Mouse (Mus musculus): Measurements from ENCODE around the gene Srsf2. TPM values are rescaled to one million over a fixed set of nuclear protein-coding genes. Genes with fewer than 3 reads are reported as not detected.

The Srsf2 gene
- polyA plus RNA-seq, 1 experiment, result 275 TPM

DNA sequence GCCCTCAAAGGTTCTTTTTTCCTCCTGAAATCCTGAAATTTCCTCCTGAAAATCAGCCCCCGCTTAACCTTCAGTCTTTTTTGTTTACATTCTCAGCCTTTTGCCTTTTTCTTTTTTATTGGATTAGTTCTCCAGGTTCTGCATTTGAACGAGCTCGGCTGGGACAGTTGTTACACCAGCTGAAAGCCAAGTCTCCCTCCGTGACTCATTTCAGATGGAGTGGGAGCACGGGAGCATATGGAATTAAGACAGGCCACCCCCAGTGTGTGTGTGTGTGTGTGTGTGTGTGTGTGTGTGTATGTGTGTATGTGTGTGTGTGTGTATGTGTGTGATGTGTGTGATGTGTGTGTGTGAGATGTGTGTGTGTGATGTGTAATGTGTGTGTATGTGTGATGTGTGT, 28.5 kb upstream of the Srsf2 start:
- Histone ChIP-seq H3K4me1 (ENCODE audit: control insufficient read depth, insufficient read depth, low read length) (no peaks in the 10 kb centered on the region), H3K27ac (ENCODE audit: insufficient read depth, low read length) (no peak overlapping the region)
- TF ChIP-seq CTCF (IDR thresholded peaks at IDR 0.05; ENCODE audit: extremely low read depth, insufficient read depth, low read length) (no peak), POLR2A (IDR thresholded peaks at IDR 0.05; ENCODE audit: extremely low read depth, insufficient read depth, low read length) (no peak)

DNA sequence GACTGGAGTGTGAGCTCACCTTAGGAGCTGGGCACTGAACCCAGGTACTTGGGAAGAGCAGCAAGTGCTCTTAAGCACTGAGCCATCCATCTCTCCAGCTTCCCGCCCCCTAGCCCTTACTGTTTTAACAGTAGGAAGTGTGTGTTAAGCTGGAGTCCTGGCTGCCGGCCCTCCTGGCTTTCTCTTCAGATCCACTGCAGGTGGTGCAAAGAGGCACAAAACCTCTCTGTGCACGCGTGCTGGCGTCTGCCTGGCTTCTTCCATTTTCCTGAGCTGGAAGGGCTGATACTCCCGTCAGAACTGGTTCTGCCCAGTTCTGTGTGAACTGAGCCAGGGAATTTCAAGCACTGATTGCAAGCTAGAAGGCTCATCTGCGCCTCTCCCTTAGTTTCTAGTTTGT, 27.9 kb upstream of the Srsf2 start:
- TF ChIP-seq CTCF (IDR thresholded peaks at IDR 0.05; ENCODE audit: extremely low read depth, insufficient read depth, low read length) (no peak), POLR2A (IDR thresholded peaks at IDR 0.05; ENCODE audit: extremely low read depth, insufficient read depth, low read length) (no peak)
- H3K4me3 ChIP-seq (ENCODE audit: insufficient read depth, low read length), result no peak overlapping the region
- no peaks in the 10 kb centered on the region for H3K4me1 ChIP-seq (ENCODE audit: control insufficient read depth, insufficient read depth, low read length)
- H3K27ac ChIP-seq (ENCODE audit: insufficient read depth, low read length), result no peak overlapping the region

More for the DNA sequence above, 28.5 kb upstream of the Srsf2 start:
- no peak overlapping the region for H3K4me3 ChIP-seq (ENCODE audit: insufficient read depth, low read length)

DNA sequence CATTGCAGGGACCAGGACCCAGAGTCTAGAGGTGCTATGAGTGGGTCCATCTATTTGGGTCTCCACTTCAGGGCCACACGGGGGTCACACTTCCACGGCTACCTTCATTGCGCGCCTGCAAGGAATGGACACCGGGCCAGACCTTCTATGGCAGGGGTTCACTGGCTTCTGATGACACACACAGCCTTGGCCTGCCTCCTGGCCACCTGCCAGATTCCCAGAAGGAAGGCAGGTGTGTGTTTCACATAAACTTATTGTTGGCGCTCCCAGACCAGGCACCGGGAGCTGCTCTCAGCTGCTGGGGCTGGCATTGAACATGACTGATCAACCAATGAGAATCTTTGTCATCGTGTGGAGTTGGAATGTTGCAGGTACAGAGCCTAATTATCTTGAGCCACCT, 25.6 kb upstream of the Srsf2 start:
- no peak for TF ChIP-seq CTCF (IDR thresholded peaks at IDR 0.05; ENCODE audit: extremely low read depth, insufficient read depth, low read length)
- no peak for TF ChIP-seq POLR2A (IDR thresholded peaks at IDR 0.05; ENCODE audit: extremely low read depth, insufficient read depth, low read length)
- no peak overlapping the region for H3K4me3 ChIP-seq (ENCODE audit: insufficient read depth, low read length)
- H3K27ac ChIP-seq (ENCODE audit: insufficient read depth, low read length), result no peak overlapping the region
- H3K4me1 ChIP-seq (ENCODE audit: control insufficient read depth, insufficient read depth, low read length), result no peaks in the 10 kb centered on the region

DNA sequence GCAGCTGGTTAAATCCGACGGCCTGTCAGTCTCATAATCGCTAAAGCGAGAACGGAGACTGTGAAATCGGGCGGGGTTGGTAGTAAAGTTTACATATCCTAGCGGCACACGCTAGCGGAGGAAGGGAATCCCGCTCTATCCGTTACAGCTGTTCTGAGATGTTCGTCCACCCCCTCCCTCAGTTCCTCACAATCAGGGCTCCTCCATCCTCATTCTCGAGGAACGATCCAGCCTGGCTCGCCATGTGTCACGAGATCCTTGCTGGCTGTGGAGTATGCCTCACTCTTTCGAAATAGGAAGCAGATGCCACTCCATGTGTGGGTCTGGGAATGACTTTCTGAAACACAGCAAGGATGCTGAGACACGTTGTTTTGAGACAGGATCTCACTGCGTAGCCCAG, 21.1 kb upstream of the Srsf2 start:
- Histone ChIP-seq H3K4me1 (ENCODE audit: control insufficient read depth, insufficient read depth, low read length) (no peaks in the 10 kb centered on the region), H3K27ac (ENCODE audit: insufficient read depth, low read length) (no peak overlapping the region), H3K4me3 (ENCODE audit: insufficient read depth, low read length) (no peak overlapping the region)
- TF ChIP-seq POLR2A (IDR thresholded peaks at IDR 0.05; ENCODE audit: extremely low read depth, insufficient read depth, low read length) (no peak), CTCF (IDR thresholded peaks at IDR 0.05; ENCODE audit: extremely low read depth, insufficient read depth, low read length) (no peak)

DNA sequence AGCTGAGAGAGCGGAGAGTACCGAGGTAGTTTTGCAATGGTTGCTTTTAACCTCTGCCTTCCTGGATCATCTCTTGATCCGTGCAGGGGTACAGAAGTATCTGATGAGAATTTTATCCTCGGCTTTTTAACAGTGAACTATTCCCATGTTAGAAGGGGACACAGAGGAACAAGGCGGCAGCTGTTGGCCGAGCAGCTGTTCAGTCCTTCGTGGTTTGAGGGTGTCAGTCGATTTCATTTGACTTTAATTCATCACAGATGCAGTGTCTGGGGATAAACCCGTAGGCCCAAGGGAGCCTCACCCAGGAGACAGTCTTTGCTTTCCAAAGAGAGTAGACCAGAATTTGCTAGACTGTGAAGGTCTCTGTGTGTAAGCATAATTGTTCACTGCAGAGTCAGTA, 18.6 kb upstream of the Srsf2 start:
- Histone ChIP-seq H3K4me1 (ENCODE audit: control insufficient read depth, insufficient read depth, low read length) (no peaks in the 10 kb centered on the region), H3K27ac (ENCODE audit: insufficient read depth, low read length) (no peak overlapping the region), H3K4me3 (ENCODE audit: insufficient read depth, low read length) (no peak overlapping the region)
- TF ChIP-seq POLR2A (IDR thresholded peaks at IDR 0.05; ENCODE audit: extremely low read depth, insufficient read depth, low read length) (no peak), CTCF (IDR thresholded peaks at IDR 0.05; ENCODE audit: extremely low read depth, insufficient read depth, low read length) (no peak)

DNA sequence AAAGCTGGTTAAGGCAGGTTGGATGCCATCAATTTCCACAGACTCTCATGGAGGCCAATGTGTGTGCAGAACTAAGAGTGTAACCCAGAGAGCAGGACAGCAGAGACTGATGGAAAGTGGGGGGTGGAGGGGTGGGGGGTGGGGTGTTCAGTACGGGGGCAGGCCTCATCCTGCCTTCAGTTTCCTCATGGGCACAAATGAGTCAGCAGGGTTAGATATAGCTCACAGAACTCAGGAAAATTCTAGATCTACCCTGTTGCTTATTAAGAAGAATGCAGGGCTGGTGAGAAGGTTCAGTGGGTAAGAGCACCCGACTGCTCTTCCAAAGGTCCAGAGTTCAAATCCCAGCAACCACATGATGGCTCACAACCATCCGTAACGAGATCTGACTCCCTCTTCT, 16.7 kb upstream of the Srsf2 start:
- no peak for TF ChIP-seq CTCF (IDR thresholded peaks at IDR 0.05; ENCODE audit: extremely low read depth, insufficient read depth, low read length)
- TF ChIP-seq POLR2A (IDR thresholded peaks at IDR 0.05; ENCODE audit: extremely low read depth, insufficient read depth, low read length), result no peak
- Histone ChIP-seq H3K27ac (ENCODE audit: insufficient read depth, low read length) (no peak overlapping the region), H3K4me1 (ENCODE audit: control insufficient read depth, insufficient read depth, low read length) (no peaks in the 10 kb centered on the region), H3K4me3 (ENCODE audit: insufficient read depth, low read length) (no peak overlapping the region)

DNA sequence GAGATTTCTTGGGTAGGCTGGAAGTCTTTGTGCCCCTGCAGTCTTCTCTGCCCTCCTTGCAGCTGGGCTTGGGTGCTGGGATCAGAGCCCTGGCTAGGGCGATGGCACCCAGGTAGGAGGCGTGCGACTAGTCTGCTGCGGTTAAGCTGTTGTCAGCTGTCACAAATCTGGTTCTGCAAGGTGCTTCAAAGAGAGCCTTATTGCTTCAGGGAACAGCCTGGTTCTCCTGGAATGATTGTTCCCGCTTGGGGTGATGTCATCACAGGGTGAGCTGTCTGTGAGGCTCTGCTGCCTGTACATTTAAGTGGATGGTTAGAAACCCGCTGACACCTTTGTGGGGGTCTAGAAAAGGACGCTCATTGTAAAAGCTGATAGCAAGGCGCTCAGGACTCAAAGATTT, 16.3 kb upstream of the Srsf2 start:
- TF ChIP-seq POLR2A (IDR thresholded peaks at IDR 0.05; ENCODE audit: extremely low read depth, insufficient read depth, low read length) (no peak), CTCF (IDR thresholded peaks at IDR 0.05; ENCODE audit: extremely low read depth, insufficient read depth, low read length) (no peak)
- no peaks in the 10 kb centered on the region for H3K4me1 ChIP-seq (ENCODE audit: control insufficient read depth, insufficient read depth, low read length)
- no peak overlapping the region for H3K27ac ChIP-seq (ENCODE audit: insufficient read depth, low read length)
- H3K4me3 ChIP-seq (ENCODE audit: insufficient read depth, low read length), result no peak overlapping the region

DNA sequence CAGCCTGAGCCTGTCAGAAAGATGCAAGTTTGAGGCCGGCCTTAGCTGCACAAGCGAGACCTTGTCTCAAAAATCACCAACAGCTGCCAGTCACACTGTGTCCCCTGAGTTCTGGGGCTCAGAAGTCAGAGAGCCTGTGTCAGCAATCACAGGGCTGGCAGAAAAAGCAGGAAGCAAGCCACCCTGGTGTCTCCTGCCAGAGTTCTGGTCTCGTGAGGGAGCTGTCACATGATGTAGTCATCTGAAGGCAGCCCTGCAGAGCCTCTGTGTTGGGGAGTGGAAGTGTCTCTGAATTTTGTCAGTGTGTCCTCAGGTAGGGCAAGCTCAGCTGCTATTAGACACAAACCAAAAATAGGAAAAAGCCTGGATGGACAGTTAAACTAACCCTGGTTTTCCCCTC, 15.2 kb upstream of the Srsf2 start:
- H3K4me3 ChIP-seq (ENCODE audit: insufficient read depth, low read length), result no peak overlapping the region
- no peak for TF ChIP-seq POLR2A (IDR thresholded peaks at IDR 0.05; ENCODE audit: extremely low read depth, insufficient read depth, low read length)
- no peak for TF ChIP-seq CTCF (IDR thresholded peaks at IDR 0.05; ENCODE audit: extremely low read depth, insufficient read depth, low read length)
- no peak overlapping the region for H3K27ac ChIP-seq (ENCODE audit: insufficient read depth, low read length)
- no peaks in the 10 kb centered on the region for H3K4me1 ChIP-seq (ENCODE audit: control insufficient read depth, insufficient read depth, low read length)

DNA sequence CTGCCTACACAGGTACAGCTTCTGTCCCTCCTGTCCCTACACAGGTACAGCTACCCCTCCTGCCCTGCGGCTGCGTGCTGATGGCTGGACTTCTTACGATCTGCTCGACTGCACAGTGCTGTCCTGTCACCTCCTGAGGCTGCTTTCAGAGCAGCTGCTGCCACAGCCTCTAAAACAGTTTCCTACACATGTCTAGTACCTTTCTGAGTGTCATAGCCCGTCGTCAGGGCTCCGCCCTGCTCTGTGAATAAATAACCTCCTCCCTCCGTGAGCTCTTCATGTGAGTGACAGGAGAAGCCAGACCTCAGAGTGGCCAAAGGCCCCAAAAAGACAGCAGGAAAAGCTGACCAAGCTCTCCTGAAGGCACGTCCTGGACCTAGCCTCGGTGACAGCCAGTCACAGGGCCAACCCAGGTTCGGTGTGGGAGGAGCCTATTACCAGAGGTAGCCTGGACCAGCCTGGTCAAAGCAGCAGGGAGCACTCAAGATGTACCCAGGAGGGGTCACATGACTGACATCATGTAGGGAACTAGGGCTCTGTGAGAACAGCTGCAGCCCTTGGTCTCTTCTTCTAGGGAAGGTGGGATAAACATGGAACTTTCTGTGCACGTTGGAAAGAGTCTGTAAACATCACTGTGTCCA, 13.2 kb upstream of the Srsf2 start:
- Histone ChIP-seq H3K4me1 (ENCODE audit: control insufficient read depth, insufficient read depth, low read length) (no peaks in the 10 kb centered on the region), H3K27ac (ENCODE audit: insufficient read depth, low read length) (no peak overlapping the region), H3K4me3 (ENCODE audit: insufficient read depth, low read length) (no peak overlapping the region)
- TF ChIP-seq CTCF (IDR thresholded peaks at IDR 0.05; ENCODE audit: extremely low read depth, insufficient read depth, low read length) (no peak), POLR2A (IDR thresholded peaks at IDR 0.05; ENCODE audit: extremely low read depth, insufficient read depth, low read length) (no peak)

DNA sequence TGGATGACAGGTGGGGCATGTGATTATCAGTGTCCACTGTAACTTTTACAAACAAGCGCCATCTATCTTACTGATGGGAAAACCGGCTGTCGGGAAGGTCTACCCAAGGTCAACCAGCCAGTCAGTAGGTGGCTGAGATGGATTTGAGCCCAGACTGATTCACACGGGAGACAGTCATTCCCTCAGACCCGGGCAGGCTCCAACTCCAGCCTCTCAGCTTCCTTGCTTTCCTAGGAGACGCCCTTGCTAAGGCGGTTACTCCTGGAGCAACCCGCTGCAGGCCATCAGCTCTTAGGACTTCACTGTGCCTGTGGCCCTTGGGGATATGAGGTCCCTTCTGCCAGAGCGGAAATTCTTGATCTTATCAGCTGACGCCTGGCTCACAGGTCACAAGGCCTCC, 11.6 kb upstream of the Srsf2 start:
- TF ChIP-seq CTCF (IDR thresholded peaks at IDR 0.05; ENCODE audit: extremely low read depth, insufficient read depth, low read length) (no peak), POLR2A (IDR thresholded peaks at IDR 0.05; ENCODE audit: extremely low read depth, insufficient read depth, low read length) (no peak)
- Histone ChIP-seq H3K27ac (ENCODE audit: insufficient read depth, low read length) (no peak overlapping the region), H3K4me3 (ENCODE audit: insufficient read depth, low read length) (no peak overlapping the region), H3K4me1 (ENCODE audit: control insufficient read depth, insufficient read depth, low read length) (no peaks in the 10 kb centered on the region)

Data from cortical plate, adult 2 months (tissue).